Mouse (Mus musculus) hindbrain, postnatal 0 days (tissue): Measurements from ENCODE around the gene Olfr142. TPM values are rescaled to one million over a fixed set of nuclear protein-coding genes. Genes with fewer than 3 reads are reported as not detected.
"Not testable (repeated sequence)": the region's sequence is repeated elsewhere in the genome, so short reads cannot be mapped to it uniquely, and the experiment has no call there.

Experiments
- ATAC-seq: fragments of 200-750 bp; cut with Nextera tagmentation; 2 replicates; pipeline ENCODE4 v1.8.0; 2017; ENCODE audit warnings: mild to moderate bottlenecking, moderate TSS enrichment, moderate library complexity
- DNase-seq: peaks from one replicate; pipeline ENCODE4 v3.0.0-alpha.2; 2015; ENCODE audit warnings: low spot score
- H3K27ac ChIP-seq: fragments of 300-500 bp; sonication (generic); 2 replicates; pipeline ENCODE4 v1.5.1; 2014; ENCODE audit warnings: mild to moderate bottlenecking
- H3K27me3 ChIP-seq: fragments of 300-500 bp; sonication (generic); 2 replicates; pipeline ENCODE4 v1.6.1; 2014; ENCODE audit warnings: low read length, mixed read lengths; ENCODE audit not compliant: insufficient read depth
- H3K36me3 ChIP-seq: fragments of 300-500 bp; sonication (generic); 2 replicates; pipeline ENCODE4 v1.6.1; 2014; ENCODE audit warnings: low read length, mixed read lengths; ENCODE audit not compliant: insufficient read depth
- H3K4me1 ChIP-seq: fragments of 300-500 bp; sonication (generic); 2 replicates; pipeline ENCODE4 v1.6.1; 2014; ENCODE audit warnings: antibody characterized with exemption, low read length, mixed read lengths; ENCODE audit not compliant: insufficient read depth
- H3K4me2 ChIP-seq: fragments of 300-500 bp; sonication (generic); 2 replicates; pipeline ENCODE4 v1.6.1; 2014; ENCODE audit warnings: low read depth, mild to moderate bottlenecking, low read length, moderate library complexity, mixed read lengths
- H3K4me3 ChIP-seq: fragments of 300-500 bp; sonication (generic); 2 replicates; pipeline ENCODE4 v1.5.1; 2014; ENCODE audit warnings: low read length
- H3K9ac ChIP-seq: fragments of 300-500 bp; sonication (generic); replicated peaks from 2 replicates; pipeline ENCODE4 v1.6.1; 2014; ENCODE audit warnings: mild to moderate bottlenecking, low read length, moderate library complexity, mixed read lengths
- H3K9me3 ChIP-seq: fragments of 300-500 bp; sonication (generic); 2 replicates; pipeline ENCODE4 v1.6.1; 2016; ENCODE audit warnings: low read length, mixed read lengths
- CTCF ChIP-seq: IDR thresholded peaks from 2 replicates; pipeline ENCODE4 v1.5.1; 2016; ENCODE audit warnings: antibody characterized with exemption, control low read depth, low read depth
- WGBS: fragments of 180-500 bp; shearing (Covaris S2); extraction: QIAGEN DNeasy Blood & Tissue Kit; methylation state at CpG from one replicate; pipeline ENCODE4 v1.1.7; 2014; 5-methylcytosine and 5-hydroxymethylcytosine counted together
- polyA plus RNA-seq: library from polyadenylated mRNA; unstranded; fragments of >200 nt; fragmentation: Nextera tagmentation; extraction: Ambion mirVana; gene quantifications from 2 replicates; pipeline ENCODE4 v1.2.1, GENCODE M21; 2015
- total RNA-seq: library from RNA; depleted of rRNA; stranded (reverse); fragments of >200 nt; gene quantifications from 2 replicates; pipeline ENCODE4 v1.2.3, GENCODE M21; 2014; rRNA removed

Olfr142 gene
- total RNA-seq, result not detected in 2 replicates
- not detected in 2 replicates for polyA plus RNA-seq

- no peak for TF ChIP-seq CTCF
These were observed at the start of gene Olfr142 for GRCm38 (mm10) chr2:90257492-90257891. Gene Olfr142, minus strand, starts transcription at chr2:90257592.

GRCm38 (mm10) chr2:90292741-90293140, 35.3 kb upstream of the Olfr142 start, which contains the start of gene Olfr1272:
Gene Olfr1272, minus strand, starts transcription at chr2:90292841.
- Histone ChIP-seq H3K9ac (no peak within 1 kb of the TSS), H3K27ac (no peak within 1 kb of the TSS), H3K4me2 (no peak within 1 kb of the TSS), H3K4me1 (no peaks in the 10 kb centered on the region), H3K9me3 (no peaks in the 10 kb centered on the region), H3K4me3 (no peak within 1 kb of the TSS), H3K36me3 (no peaks in the 10 kb centered on the region), H3K27me3 (no peaks in the 10 kb centered on the region)
- DNase-seq (no peak), ATAC-seq (no peak)
- TF ChIP-seq CTCF, result no peak
- WGBS, result 73% methylated on average over 6 of the region's 6 CpGs

More at GRCm38 (mm10) chr2:90257492-90257891, at the start of gene Olfr142:
- no peak within 1 kb of the TSS for H3K9ac ChIP-seq
- no peaks in the 10 kb centered on the region for H3K36me3 ChIP-seq
- no peaks in the 10 kb centered on the region for H3K4me1 ChIP-seq
- H3K9me3 ChIP-seq, result no peaks in the 10 kb centered on the region
- no peak for DNase-seq
- H3K27ac ChIP-seq, result no peak within 1 kb of the TSS
- no peak within 1 kb of the TSS for H3K4me2 ChIP-seq
- H3K27me3 ChIP-seq, result no peaks in the 10 kb centered on the region
- H3K4me3 ChIP-seq, result no peak within 1 kb of the TSS
- WGBS, result 89% methylated on average over 4 of the region's 4 CpGs
- ATAC-seq, result no peak

DNA sequence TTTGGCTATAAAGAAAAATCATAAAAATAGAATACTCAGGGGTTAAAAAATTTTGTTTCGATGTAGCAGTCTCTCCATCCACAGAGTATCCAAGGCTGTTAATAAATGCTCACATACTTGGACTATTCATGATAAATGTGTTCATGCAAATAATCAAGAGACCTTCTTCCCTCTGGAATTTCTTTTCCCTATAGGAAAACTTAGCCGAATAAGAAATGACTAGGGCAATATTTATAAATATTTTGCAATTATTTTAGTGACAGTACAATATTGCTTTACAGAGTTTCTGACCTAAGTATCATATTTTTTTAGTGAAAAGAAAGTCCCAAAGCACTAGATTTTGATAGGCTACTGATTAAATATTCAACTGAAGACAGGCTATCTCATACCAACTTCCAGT, 13.5 kb upstream of the Olfr142 start, which contains the start of gene Olfr1271:
TSS of gene Olfr1271 (minus strand) at position 101 of the 400 bp plus-strand sequence.
- 88% methylated on average over 2 of the region's 2 CpGs for WGBS

GRCm38 (mm10) chr2:90224393-90224792, 33.0 kb downstream of the Olfr142 start, which contains the start of gene Olfr1506:
Gene Olfr1506, minus strand, starts transcription at chr2:90224493.
- no CpG with 5 or more reads among the region's 6 CpGs for WGBS
- H3K4me2 ChIP-seq, H3K27me3 ChIP-seq, H3K4me3 ChIP-seq, H3K9me3 ChIP-seq, H3K9ac ChIP-seq, DNase-seq, H3K27ac ChIP-seq, ATAC-seq, H3K36me3 ChIP-seq, H3K4me1 ChIP-seq: not testable (repeated sequence)

More for the DNA sequence above, 13.5 kb upstream of the Olfr142 start, which contains the start of gene Olfr1271:
- Histone ChIP-seq H3K4me1 (no peaks in the 10 kb centered on the region), H3K9me3 (no peaks in the 10 kb centered on the region), H3K4me3 (no peak within 1 kb of the TSS), H3K27me3 (no peaks in the 10 kb centered on the region), H3K27ac (no peak within 1 kb of the TSS), H3K36me3 (no peaks in the 10 kb centered on the region), H3K4me2 (no peak within 1 kb of the TSS), H3K9ac (no peak within 1 kb of the TSS)
- TF ChIP-seq CTCF, result no peak
- no peak for DNase-seq
- no peak for ATAC-seq

Other genes starting within 250 kb of the Olfr142 start
- gene Olfr1263, start 245.5 kb downstream of the Olfr142 start, total RNA-seq, result not detected in 2 replicates
- not detected in 2 replicates for gene Olfr1263, start 245.5 kb downstream of the Olfr142 start, polyA plus RNA-seq
- not detected in 2 replicates for gene Olfr1264, start 232.0 kb downstream of the Olfr142 start, total RNA-seq
- not detected in 2 replicates for gene Olfr1264, start 232.0 kb downstream of the Olfr142 start, polyA plus RNA-seq
- gene Olfr1265, start 222.3 kb downstream of the Olfr142 start, total RNA-seq, result not detected in 2 replicates
- gene Olfr1265, start 222.3 kb downstream of the Olfr142 start, polyA plus RNA-seq, result not detected in 2 replicates
- not detected in 2 replicates for gene Olfr140, start 194.0 kb downstream of the Olfr142 start, total RNA-seq
- not detected in 2 replicates for gene Olfr140, start 194.0 kb downstream of the Olfr142 start, polyA plus RNA-seq
- not detected in 2 replicates for gene Olfr1269, start 136.2 kb downstream of the Olfr142 start, total RNA-seq
- not detected in 2 replicates for gene Olfr1269, start 136.2 kb downstream of the Olfr142 start, polyA plus RNA-seq
- gene Olfr32, start 115.3 kb downstream of the Olfr142 start, total RNA-seq, result not detected in 2 replicates
- not detected in 2 replicates for gene Olfr32, start 115.3 kb downstream of the Olfr142 start, polyA plus RNA-seq
- gene Olfr1270, start 104.5 kb downstream of the Olfr142 start, total RNA-seq, result not detected in 2 replicates
- gene Olfr1270, start 104.5 kb downstream of the Olfr142 start, polyA plus RNA-seq, result not detected in 2 replicates
- not detected in 2 replicates for gene Olfr1506, start 33.1 kb downstream of the Olfr142 start, total RNA-seq
- not detected in 2 replicates for gene Olfr1506, start 33.1 kb downstream of the Olfr142 start, polyA plus RNA-seq
- not detected in 2 replicates for gene Olfr1271, start 13.4 kb upstream of the Olfr142 start, total RNA-seq
- gene Olfr1271, start 13.4 kb upstream of the Olfr142 start, polyA plus RNA-seq, result not detected in 2 replicates
- gene Olfr1272, start 35.2 kb upstream of the Olfr142 start, total RNA-seq, result not detected in 2 replicates
- gene Olfr1272, start 35.2 kb upstream of the Olfr142 start, polyA plus RNA-seq, result not detected in 2 replicates
- not detected in 2 replicates for gene Gm13769, start 64.6 kb upstream of the Olfr142 start, total RNA-seq
- gene Gm13769, start 64.6 kb upstream of the Olfr142 start, polyA plus RNA-seq, result not detected in 2 replicates
- gene Olfr1274-ps, start 141.1 kb upstream of the Olfr142 start, total RNA-seq, result not detected in 2 replicates
- not detected in 2 replicates for gene Olfr1274-ps, start 141.1 kb upstream of the Olfr142 start, polyA plus RNA-seq